Mouse (Mus musculus): ENCODE measurements around the gene Mau2.

DNA sequence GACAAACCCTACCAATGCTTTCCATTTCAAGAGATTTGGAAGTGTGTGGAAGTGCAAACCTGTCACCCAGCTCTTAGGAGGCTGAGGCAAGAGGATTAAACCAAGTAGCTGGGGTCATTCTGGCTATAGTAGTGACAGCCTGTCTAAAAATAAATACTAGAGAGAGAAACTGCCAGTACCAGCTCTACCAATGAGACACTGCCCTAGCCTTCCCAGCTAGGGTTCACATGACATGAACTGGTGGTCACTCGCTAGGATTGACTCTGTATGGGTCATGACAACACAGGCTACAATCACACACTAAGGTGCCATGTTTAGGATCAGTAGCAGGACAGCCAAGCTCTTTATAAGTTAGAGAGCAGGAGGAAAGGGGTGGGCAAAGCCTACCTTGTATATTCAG, 12.3 kb downstream of the Mau2 start:
- TF ChIP-seq GATA1 (IDR thresholded peaks at IDR 0.05; ENCODE audit: borderline replicate concordance, low read length) = no peak
- no peak for TF ChIP-seq FLI1 (IDR thresholded peaks at IDR 0.05; ENCODE audit: low read length)
